Mouse (Mus musculus) liver, embryonic 14.5 days (tissue): ENCODE measurements at regions not wholly inside any gene's neighbourhood (a gene's known extent, or its start where the extent isn't known, plus 50 kb on each side); places are given as distances from the start of the nearest gene placed in this dataset.

Source experiments
- CTCF ChIP-seq: IDR thresholded peaks from 2 replicates; pipeline ENCODE4 v1.5.1; 2016; ENCODE audit warnings: antibody characterized with exemption, low read depth, control low read depth
- EP300 ChIP-seq: IDR thresholded peaks from 2 replicates; pipeline ENCODE4 v1.6.1; 2016; ENCODE audit warnings: antibody characterized with exemption, low read depth

GRCm38 (mm10) chr12:33775563-33776468 is 152.4 kb upstream of the Ferd3l start:
- TF ChIP-seq CTCF (no peak), EP300 (no peak)
